Mouse (Mus musculus): ENCODE results near the gene 3100002H09Rik. TPM values are rescaled to one million over a fixed set of nuclear protein-coding genes. Genes with fewer than 3 reads are reported as not detected.

The 3100002H09Rik gene
- total and polyA plus RNA-seq, 3 experiments, result 0.27 TPM; not detected in 2

DNA sequence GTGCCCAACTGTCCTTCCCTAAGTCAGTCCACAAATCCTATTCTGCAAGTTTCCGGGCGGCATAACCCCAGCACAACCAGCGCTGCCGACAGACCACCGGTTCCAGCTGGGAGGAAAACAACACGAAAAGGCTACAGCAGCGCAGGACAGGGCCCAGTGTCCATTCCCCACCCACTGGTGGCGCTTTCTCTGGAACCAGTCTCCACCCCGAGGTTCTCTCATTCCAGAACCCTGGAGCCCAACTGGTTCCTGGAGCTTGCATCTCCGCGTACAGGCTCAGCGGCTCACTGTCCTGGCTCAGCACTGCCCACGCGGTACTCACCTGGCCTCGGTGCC, 45.9 kb upstream of the 3100002H09Rik start, which contains the start of gene Pou3f1:
Pou3f1 (plus strand) TSS at position 290 of the 336 bp plus-strand sequence.
- Histone ChIP-seq H3K4me3 (ENCODE audit: low read depth, low read length) (no peak within 1 kb of the TSS), H3K27me3 (ENCODE audit: insufficient read depth, low read length) (peaks cover 18% of the 10 kb centered on the region), H3K4me1 (ENCODE audit: insufficient read depth, low read depth, low read length) (no peaks in the 10 kb centered on the region), H3K36me3 (replicated peaks) (no peaks in the 10 kb centered on the region), H3K9me3 (replicated peaks) (peaks cover 35% of the 10 kb centered on the region)
- no peak for ATAC-seq (ENCODE audit: extremely low read depth, insufficient number of reproducible peaks, low FRiP score, poor library complexity, severe bottlenecking)
- TF ChIP-seq GATA2 (IDR thresholded peaks at IDR 0.05; ENCODE audit: borderline replicate concordance, low read depth, low read length) (no peak), GATA1 (IDR thresholded peaks at IDR 0.05; ENCODE audit: borderline replicate concordance, low read length) (no peak), CTCF (IDR thresholded peaks at IDR 0.05; ENCODE audit: low read depth, low read length) (no peak), TAL1 (conservative IDR thresholded peaks at IDR 0.05; ENCODE audit: low read depth, low read length) (no peak), POLR2AphosphoS5 (IDR thresholded peaks at IDR 0.05; ENCODE audit: insufficient replicate concordance, low read depth, low read length) (no peak)
- no peak for DNase-seq (ENCODE audit: low spot score)

DNA sequence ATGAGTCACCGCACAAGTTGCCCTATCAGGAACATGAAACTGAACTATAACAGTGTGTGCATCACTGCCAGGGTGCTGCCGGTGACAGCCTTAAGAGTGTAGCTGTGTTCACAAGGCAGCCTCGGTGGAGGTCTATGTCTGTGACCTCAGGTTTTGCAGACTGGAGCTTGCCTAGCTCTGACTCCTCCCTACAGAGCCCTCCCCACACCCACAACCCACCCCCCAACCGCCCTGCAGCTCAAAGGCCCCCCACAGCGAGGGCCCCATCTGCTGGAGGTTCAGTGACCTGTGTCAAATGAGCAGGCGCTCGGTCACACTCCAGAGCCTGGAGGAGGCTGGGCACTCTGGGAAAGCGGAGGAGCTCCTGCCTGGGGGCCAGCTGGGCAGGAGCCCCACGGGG, 42.3 kb upstream of the 3100002H09Rik start:
- DNase-seq (ENCODE audit: low spot score), result no peak
- no peak for ATAC-seq (ENCODE audit: extremely low read depth, insufficient number of reproducible peaks, low FRiP score, poor library complexity, severe bottlenecking)
- H3K9me3 ChIP-seq (replicated peaks), result peaks cover 16% of the 10 kb centered on the region
- H3K4me3 ChIP-seq (ENCODE audit: low read depth, low read length), result no peak overlapping the region
- peaks cover 16% of the 10 kb centered on the region for H3K27me3 ChIP-seq (ENCODE audit: insufficient read depth, low read length)
- no peaks in the 10 kb centered on the region for H3K36me3 ChIP-seq (replicated peaks)
- no peak for TF ChIP-seq GATA2 (IDR thresholded peaks at IDR 0.05; ENCODE audit: borderline replicate concordance, low read depth, low read length)
- no peak for TF ChIP-seq TAL1 (conservative IDR thresholded peaks at IDR 0.05; ENCODE audit: low read depth, low read length)
- no peak for TF ChIP-seq GATA1 (IDR thresholded peaks at IDR 0.05; ENCODE audit: borderline replicate concordance, low read length)
- no peak for TF ChIP-seq CTCF (IDR thresholded peaks at IDR 0.05; ENCODE audit: low read depth, low read length)
- no peak for TF ChIP-seq POLR2AphosphoS5 (IDR thresholded peaks at IDR 0.05; ENCODE audit: insufficient replicate concordance, low read depth, low read length)
- no peaks in the 10 kb centered on the region for H3K4me1 ChIP-seq (ENCODE audit: insufficient read depth, low read depth, low read length)

DNA sequence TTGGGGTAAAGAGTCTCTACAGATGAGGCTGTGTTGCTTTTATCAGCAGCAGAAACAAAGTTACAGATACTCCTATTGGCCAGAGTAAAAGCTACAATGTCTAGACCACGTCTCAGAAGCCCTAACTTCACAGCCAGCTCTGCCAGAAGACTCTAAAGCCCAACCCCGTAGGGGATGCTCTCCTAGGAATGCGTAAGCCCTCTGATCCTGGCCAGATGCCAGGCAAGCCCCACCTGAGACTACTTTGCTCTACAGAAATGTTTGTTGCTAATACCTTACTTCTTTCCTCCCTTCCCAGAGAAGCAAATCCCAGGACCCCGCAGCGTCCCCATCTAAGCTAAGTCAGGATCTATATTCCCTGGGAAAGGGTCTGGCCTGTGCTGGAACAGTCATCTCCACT, 37.3 kb upstream of the 3100002H09Rik start:
- Histone ChIP-seq H3K36me3 (replicated peaks) (no peaks in the 10 kb centered on the region), H3K4me3 (ENCODE audit: low read depth, low read length) (no peak overlapping the region), H3K9me3 (replicated peaks) (no peaks in the 10 kb centered on the region), H3K27me3 (ENCODE audit: insufficient read depth, low read length) (peaks cover 14% of the 10 kb centered on the region), H3K4me1 (ENCODE audit: insufficient read depth, low read depth, low read length) (peaks cover 18% of the 10 kb centered on the region)
- ATAC-seq (ENCODE audit: extremely low read depth, insufficient number of reproducible peaks, low FRiP score, poor library complexity, severe bottlenecking) (no peak), DNase-seq (ENCODE audit: low spot score) (no peak)
- TF ChIP-seq GATA1 (IDR thresholded peaks at IDR 0.05; ENCODE audit: borderline replicate concordance, low read length), result no peak

DNA sequence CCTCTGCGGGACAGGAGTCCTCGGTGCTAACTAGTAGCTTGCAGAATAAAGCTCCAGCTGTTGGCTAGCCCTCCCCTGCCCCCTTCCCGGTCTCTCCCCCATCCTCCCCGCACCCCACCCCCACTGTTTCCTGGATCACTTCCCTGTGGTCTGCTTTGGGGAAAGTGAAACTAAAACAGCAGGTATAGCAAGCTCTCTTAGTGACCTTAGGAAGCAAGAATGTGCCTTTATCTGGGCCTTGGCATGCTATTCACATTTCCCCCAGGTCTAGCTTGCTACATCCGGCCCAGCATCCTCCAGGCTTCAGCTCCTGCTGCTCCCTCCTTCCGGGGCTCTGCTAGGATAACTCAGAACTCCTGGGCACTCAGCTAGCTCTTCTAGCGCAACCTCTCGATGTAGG, 36.0 kb upstream of the 3100002H09Rik start:
- DNase-seq (ENCODE audit: low spot score) (no peak), ATAC-seq (ENCODE audit: extremely low read depth, insufficient number of reproducible peaks, low FRiP score, poor library complexity, severe bottlenecking) (no peak)
- TF ChIP-seq TAL1 (conservative IDR thresholded peaks at IDR 0.05; ENCODE audit: low read depth, low read length) (no peak), POLR2AphosphoS5 (IDR thresholded peaks at IDR 0.05; ENCODE audit: insufficient replicate concordance, low read depth, low read length) (no peak), GATA2 (IDR thresholded peaks at IDR 0.05; ENCODE audit: borderline replicate concordance, low read depth, low read length) (no peak), GATA1 (IDR thresholded peaks at IDR 0.05; ENCODE audit: borderline replicate concordance, low read length) (no peak), CTCF (IDR thresholded peaks at IDR 0.05; ENCODE audit: low read depth, low read length) (no peak)
- H3K4me3 ChIP-seq (ENCODE audit: low read depth, low read length), result peak overlapping the region; percentile 41; the same call in 1 of the 2 replicates
- H3K36me3 ChIP-seq (replicated peaks), result no peaks in the 10 kb centered on the region
- H3K27me3 ChIP-seq (ENCODE audit: insufficient read depth, low read length), result peaks cover 12% of the 10 kb centered on the region
- H3K9me3 ChIP-seq (replicated peaks), result no peaks in the 10 kb centered on the region
- peaks cover 18% of the 10 kb centered on the region for H3K4me1 ChIP-seq (ENCODE audit: insufficient read depth, low read depth, low read length)

DNA sequence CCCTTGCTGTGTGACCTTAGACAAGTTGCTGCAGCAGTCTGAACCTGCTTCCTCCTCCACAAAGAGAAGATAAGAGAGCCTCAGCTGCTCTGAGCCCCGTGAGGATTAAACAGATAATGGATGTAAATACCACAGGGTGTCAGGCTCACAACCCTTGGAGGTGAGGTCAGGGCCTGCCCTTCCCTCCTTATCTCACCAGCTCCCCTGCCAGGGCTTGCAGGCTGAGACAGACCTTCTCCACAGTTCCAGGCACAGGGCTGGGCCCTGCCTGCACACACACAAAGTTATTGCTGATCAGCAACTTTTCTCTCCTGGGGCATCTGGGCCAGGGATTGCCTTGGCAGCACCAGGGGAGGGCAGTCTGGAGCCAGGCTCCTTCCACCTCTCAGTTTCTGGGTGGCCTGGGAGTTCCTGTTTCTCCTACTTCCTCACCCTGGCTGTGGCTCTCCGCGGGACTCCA, 34.4 kb upstream of the 3100002H09Rik start:
- no peaks in the 10 kb centered on the region for H3K9me3 ChIP-seq (replicated peaks)
- no peak overlapping the region; the same call in 1 of the 2 replicates for H3K4me3 ChIP-seq (ENCODE audit: low read depth, low read length)
- ATAC-seq (ENCODE audit: extremely low read depth, insufficient number of reproducible peaks, low FRiP score, poor library complexity, severe bottlenecking), result peak; percentile 65
- DNase-seq (ENCODE audit: low spot score), result peak; percentile 35
- peaks cover 13% of the 10 kb centered on the region for H3K27me3 ChIP-seq (ENCODE audit: insufficient read depth, low read length)
- TF ChIP-seq GATA2 (IDR thresholded peaks at IDR 0.05; ENCODE audit: borderline replicate concordance, low read depth, low read length) (no peak), GATA1 (IDR thresholded peaks at IDR 0.05; ENCODE audit: borderline replicate concordance, low read length) (no peak), TAL1 (conservative IDR thresholded peaks at IDR 0.05; ENCODE audit: low read depth, low read length) (no peak), CTCF (IDR thresholded peaks at IDR 0.05; ENCODE audit: low read depth, low read length) (no peak), POLR2AphosphoS5 (IDR thresholded peaks at IDR 0.05; ENCODE audit: insufficient replicate concordance, low read depth, low read length) (no peak)
- H3K36me3 ChIP-seq (replicated peaks), result no peaks in the 10 kb centered on the region
- peaks cover 18% of the 10 kb centered on the region for H3K4me1 ChIP-seq (ENCODE audit: insufficient read depth, low read depth, low read length)

DNA sequence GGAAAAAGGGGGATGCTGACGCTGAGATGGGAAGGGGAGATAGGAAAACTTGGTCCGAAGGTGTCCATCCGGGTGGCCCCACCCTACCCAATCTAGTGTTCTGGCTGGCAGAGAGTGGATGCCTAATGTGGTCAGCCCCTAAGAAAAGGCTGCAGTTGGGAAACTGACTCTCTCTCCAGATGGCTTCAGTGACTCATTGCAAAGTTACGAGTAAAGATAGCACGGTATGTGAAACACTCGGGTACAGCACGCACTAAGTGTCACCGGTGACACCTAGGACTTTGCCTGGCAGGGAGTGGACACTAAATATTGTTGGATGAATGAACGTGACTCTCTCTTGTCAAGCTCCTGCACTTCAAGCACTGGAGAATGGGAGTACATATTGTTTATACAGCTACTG, 33.3 kb upstream of the 3100002H09Rik start:
- TF ChIP-seq GATA1 (IDR thresholded peaks at IDR 0.05; ENCODE audit: borderline replicate concordance, low read length), result no peak
- TF ChIP-seq TAL1 (conservative IDR thresholded peaks at IDR 0.05; ENCODE audit: low read depth, low read length), result no peak
- TF ChIP-seq GATA2 (IDR thresholded peaks at IDR 0.05; ENCODE audit: borderline replicate concordance, low read depth, low read length), result no peak
- no peak for TF ChIP-seq CTCF (IDR thresholded peaks at IDR 0.05; ENCODE audit: low read depth, low read length)
- TF ChIP-seq POLR2AphosphoS5 (IDR thresholded peaks at IDR 0.05; ENCODE audit: insufficient replicate concordance, low read depth, low read length), result no peak
- Histone ChIP-seq H3K9me3 (replicated peaks) (no peaks in the 10 kb centered on the region), H3K4me1 (ENCODE audit: insufficient read depth, low read depth, low read length) (peaks cover 18% of the 10 kb centered on the region), H3K4me3 (ENCODE audit: low read depth, low read length) (no peak overlapping the region), H3K27me3 (ENCODE audit: insufficient read depth, low read length) (peaks cover 13% of the 10 kb centered on the region), H3K36me3 (replicated peaks) (no peaks in the 10 kb centered on the region)
- DNase-seq (ENCODE audit: low spot score) (no peak), ATAC-seq (ENCODE audit: extremely low read depth, insufficient number of reproducible peaks, low FRiP score, poor library complexity, severe bottlenecking) (no peak)
